Mouse (Mus musculus) olfactory bulb, adult 2 months (tissue): ENCODE data around the gene Tex14. TPM values are rescaled to one million over a fixed set of nuclear protein-coding genes. Genes with fewer than 3 reads are reported as not detected.
"Not testable (repeated sequence)": the region's sequence is repeated elsewhere in the genome, so short reads cannot be mapped to it uniquely, and the experiment has no call there.

ENCODE experiments used
- H3K27ac ChIP-seq: fragments of 200-500 bp; 2 replicates; pipeline ENCODE4 v1.5.1; 2012; ENCODE audit warnings: low read depth, low read length; ENCODE audit not compliant: insufficient read depth
- H3K4me1 ChIP-seq: fragments of 200-500 bp; 2 replicates; pipeline ENCODE4 v1.6.1; 2012; ENCODE audit warnings: low read length; ENCODE audit not compliant: control insufficient read depth, insufficient read depth
- H3K4me3 ChIP-seq: fragments of 200-500 bp; 2 replicates; pipeline ENCODE4 v1.5.1; 2012; ENCODE audit warnings: mild to moderate bottlenecking, low read depth, low read length, moderate library complexity; ENCODE audit not compliant: insufficient read depth
- CTCF ChIP-seq: fragments of 200-500 bp; IDR thresholded peaks from 2 replicates; pipeline ENCODE4 v1.5.1; 2012; ENCODE audit warnings: low read depth, mild to moderate bottlenecking, low read length, moderate library complexity; ENCODE audit not compliant: insufficient read depth
- POLR2A ChIP-seq: fragments of 200-500 bp; IDR thresholded peaks from 2 replicates; pipeline ENCODE4 v1.6.1; 2012; ENCODE audit warnings: mild to moderate bottlenecking, low read depth, low read length, moderate library complexity; ENCODE audit not compliant: insufficient read depth
- WGBS: fragments of 180-500 bp; shearing (Covaris S2); methylation state at CpG from one replicate; pipeline ENCODE4 v1.1.7; 2018; 5-methylcytosine and 5-hydroxymethylcytosine counted together
- polyA plus RNA-seq: library from polyadenylated mRNA; stranded (reverse); fragments of >200 nt; gene quantifications from 2 replicates; pipeline ENCODE4 v1.2.4, GENCODE M21; 2012; ENCODE audit warnings: low replicate concordance; ENCODE audit not compliant: missing spikeins, insufficient read depth, insufficient read length

Tex14 gene
- polyA plus RNA-seq, 1 experiment = not detected

DNA sequence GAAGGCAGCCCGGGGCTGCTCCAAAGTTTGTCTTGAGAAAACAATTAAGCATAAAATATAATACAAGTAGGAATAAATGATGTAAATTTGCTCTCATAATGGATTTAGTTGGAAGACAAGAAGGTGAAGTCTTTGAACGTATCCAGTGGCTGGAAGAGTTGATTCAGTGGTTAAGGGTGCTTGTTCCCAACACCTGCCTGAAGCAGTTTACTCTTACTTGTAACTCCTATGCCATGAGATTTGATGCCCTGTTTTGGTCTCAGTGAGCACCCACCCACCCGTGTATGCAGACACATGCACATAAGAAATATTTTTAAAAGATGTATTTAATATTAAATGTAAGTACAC, 44.3 kb downstream of the Tex14 start:
- TF ChIP-seq CTCF = no peak
- no peak for TF ChIP-seq POLR2A
- Histone ChIP-seq H3K4me3 (no peak overlapping the region), H3K27ac (peak overlapping the region; percentile 62; the same call in 1 of the 2 replicates), H3K4me1 (peaks cover 5% of the 10 kb centered on the region)
- WGBS = 13% methylated on average over 3 of the region's 3 CpGs

DNA sequence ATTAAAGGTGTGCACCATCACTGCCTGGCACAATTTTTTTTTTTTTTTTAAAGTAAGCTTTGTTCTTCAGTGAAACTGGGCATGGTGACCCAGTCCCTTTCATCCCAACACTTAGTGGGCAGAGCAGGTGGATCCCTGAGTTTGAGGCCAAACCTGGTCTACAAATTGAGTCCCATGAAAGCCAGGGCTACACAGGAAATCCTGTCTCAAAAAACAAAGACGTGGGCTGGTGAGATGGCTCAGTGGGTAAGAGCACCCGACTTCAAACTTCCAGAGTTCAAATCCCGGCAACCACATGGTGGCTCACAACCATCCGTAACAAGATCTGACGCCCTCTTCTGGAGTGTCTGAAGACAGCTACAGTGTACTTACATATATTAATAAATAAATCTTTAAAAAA, 45.0 kb downstream of the Tex14 start:
- WGBS = 68% methylated on average over 5 of the region's 5 CpGs
- H3K4me1 ChIP-seq, H3K27ac ChIP-seq, H3K4me3 ChIP-seq: not testable (repeated sequence)

DNA sequence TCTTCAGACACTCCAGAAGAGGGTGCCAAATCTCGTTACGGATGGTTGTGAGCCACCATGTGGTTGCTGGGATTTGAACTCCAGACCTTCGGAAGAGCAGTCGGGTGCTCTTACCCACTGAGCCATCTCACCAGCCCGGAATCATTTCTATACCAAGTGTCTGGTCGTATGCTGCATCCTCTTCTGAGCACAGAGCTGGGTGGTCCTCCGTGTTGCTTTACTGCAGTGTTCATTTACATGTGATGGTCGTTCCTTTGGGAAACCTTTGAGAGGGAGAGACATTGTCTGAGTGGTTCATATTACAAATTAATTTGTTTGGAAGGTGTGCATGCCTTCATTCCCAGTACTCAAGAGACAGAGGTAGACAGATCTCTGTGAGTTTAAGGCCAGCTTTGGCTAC, 47.9 kb downstream of the Tex14 start:
- H3K4me1 ChIP-seq, H3K4me3 ChIP-seq, H3K27ac ChIP-seq: not testable (repeated sequence)
- WGBS = 77% methylated on average over 8 of the region's 8 CpGs

DNA sequence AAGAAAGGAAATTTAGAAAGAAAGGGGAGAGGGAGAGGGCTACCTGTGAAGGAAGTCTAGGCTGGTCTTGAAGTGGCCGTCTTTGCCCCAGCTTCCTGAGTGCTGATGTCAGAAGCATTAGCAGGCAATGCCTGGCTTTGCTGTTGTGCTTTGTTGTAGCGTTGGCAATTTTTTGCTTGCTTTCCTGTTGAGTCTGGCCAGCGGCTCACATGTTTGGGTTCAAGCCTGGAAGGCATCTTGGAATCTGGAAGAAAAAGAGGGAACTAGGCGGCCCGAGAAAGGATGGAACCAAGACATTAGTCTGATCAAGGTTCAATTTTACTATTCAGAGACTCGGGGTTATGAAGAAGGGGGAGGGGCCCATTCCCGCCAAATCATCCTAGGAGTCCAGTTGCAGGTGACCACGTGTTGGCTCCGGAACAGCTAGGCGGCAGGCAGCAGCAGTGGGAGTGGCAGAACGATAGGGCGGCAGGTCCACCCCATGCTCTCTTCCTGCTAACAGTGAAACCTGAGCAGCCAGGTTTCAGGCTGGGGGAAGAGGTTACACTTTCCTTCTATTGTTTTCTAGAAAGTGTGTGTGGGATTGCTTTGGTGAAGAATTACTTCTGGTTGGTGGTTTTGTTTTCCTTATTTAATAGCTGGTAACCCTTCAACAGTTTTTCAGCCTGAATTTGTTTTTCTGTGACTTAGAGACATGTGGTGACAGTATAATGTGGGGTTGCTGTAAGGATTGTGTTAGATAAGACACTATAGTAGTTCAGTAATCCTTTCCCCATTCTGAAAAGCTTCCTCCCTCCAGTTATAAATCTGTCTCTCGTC, 48.6 kb downstream of the Tex14 start:
- 19% methylated on average over 13 of the region's 13 CpGs for WGBS
- Histone ChIP-seq H3K4me3 (no peak overlapping the region), H3K27ac (no peak overlapping the region), H3K4me1 (peaks cover 5% of the 10 kb centered on the region)
- TF ChIP-seq POLR2A = no peak
- no peak for TF ChIP-seq CTCF

GRCm38 (mm10) chr11:87454035-87454690, 49.3 kb downstream of the Tex14 start:
- TF ChIP-seq POLR2A (no peak), CTCF (no peak)
- no peak overlapping the region for H3K4me3 ChIP-seq
- H3K4me1 ChIP-seq = peaks cover 5% of the 10 kb centered on the region
- no peak overlapping the region for H3K27ac ChIP-seq
- WGBS = 90% methylated on average over 2 of the region's 2 CpGs

GRCm38 (mm10) chr11:87455573-87455972, 50.7 kb downstream of the Tex14 start:
- 98% methylated on average over 5 of the region's 5 CpGs for WGBS
- H3K27ac ChIP-seq = no peak overlapping the region

GRCm38 (mm10) chr11:87455984-87456383, 51.1 kb downstream of the Tex14 start:
- Histone ChIP-seq H3K4me1 (peaks cover 5% of the 10 kb centered on the region), H3K4me3 (no peak overlapping the region), H3K27ac (no peak overlapping the region)
- 97% methylated on average over 4 of the region's 4 CpGs for WGBS
- TF ChIP-seq POLR2A (no peak), CTCF (no peak)

More at GRCm38 (mm10) chr11:87455573-87455972, 50.7 kb downstream of the Tex14 start:
- Histone ChIP-seq H3K4me1 (peaks cover 5% of the 10 kb centered on the region), H3K4me3 (no peak overlapping the region)
- TF ChIP-seq CTCF = no peak
- TF ChIP-seq POLR2A = no peak

DNA sequence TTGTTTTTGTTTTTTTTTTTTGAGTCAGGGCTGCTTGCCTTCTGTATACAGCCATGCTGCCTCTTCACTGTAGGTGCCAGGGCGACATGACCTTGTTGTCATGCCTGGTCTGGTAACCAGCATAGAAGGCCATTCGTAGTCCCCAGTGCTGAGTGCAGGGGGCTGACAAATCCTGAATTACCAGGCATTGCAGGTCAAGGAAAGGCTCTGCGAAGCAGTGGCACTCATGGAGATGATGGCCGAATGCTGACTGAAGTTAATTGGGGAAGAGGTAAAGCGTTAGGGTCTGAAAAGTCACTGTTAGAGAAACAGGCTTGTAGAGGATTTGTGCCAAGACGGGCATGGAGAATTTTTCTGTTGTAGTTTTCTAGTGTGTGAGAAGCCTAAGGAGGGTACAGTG, 55.7 kb downstream of the Tex14 start:
- Histone ChIP-seq H3K4me3 (no peak overlapping the region), H3K27ac (no peak overlapping the region), H3K4me1 (no peaks in the 10 kb centered on the region)
- TF ChIP-seq POLR2A = no peak
- TF ChIP-seq CTCF = no peak
- WGBS = 92% methylated on average over 6 of the region's 6 CpGs

DNA sequence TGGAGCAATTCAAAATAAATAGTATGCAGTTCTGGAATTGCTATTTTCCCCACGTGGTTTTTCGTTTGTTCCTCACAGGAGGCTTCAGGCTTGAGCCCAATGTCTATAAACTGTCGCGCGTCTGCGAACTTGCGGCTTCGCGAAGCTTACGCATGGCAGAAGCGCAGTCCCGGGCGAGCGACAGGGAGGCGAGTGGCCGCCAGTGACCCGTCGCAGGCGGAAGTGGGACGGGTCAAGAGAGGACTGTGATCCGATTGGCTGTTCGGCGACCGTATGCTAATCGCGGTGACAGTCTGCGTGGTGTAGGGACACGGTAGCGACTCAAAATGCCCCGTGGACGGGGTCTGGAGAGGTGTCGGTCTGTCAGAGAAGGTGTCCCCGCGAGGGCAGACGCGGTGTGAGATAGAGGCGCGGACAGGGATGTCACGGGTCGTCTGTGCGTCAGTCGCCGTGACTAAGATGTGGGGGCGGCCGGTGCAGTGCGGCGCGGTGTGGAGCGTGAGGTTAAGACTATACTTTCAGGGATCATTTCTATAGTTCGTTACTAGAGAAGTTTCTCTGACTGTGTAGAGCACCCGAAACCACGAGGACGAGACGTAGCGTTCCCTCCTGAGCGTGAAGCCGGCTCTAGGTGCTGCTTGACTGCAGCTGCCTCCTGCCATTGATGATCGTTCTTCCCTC, 57.1 kb downstream of the Tex14 start:
- WGBS = 2% methylated on average over 27 of the region's 58 CpGs
- peak; percentile 27; the same call in 1 of the 2 replicates for TF ChIP-seq POLR2A
- not testable (repeated sequence) for H3K27ac ChIP-seq, H3K4me1 ChIP-seq
- H3K4me3 ChIP-seq = peak overlapping the region; percentile 46
